Mouse (Mus musculus) telencephalon, adult 2 months (tissue): ENCODE measurements around the gene Troap.
A peak's percentile ranks its signal among the peaks of the same experiment; 100 is the strongest.
"Not testable (repeated sequence)": the region's sequence is repeated elsewhere in the genome, so short reads cannot be mapped to it uniquely, and the experiment has no call there.

Experiments used
- DNase-seq: peaks from one replicate; pipeline ENCODE4 v3.0.0-alpha.2; 2011; ENCODE audit warnings: low read depth, low spot score

The Troap gene

GRCm38 (mm10) chr15:99040920-99041856 is 33.2 kb upstream of the Troap start:
- DNase-seq, result no peak

DNA sequence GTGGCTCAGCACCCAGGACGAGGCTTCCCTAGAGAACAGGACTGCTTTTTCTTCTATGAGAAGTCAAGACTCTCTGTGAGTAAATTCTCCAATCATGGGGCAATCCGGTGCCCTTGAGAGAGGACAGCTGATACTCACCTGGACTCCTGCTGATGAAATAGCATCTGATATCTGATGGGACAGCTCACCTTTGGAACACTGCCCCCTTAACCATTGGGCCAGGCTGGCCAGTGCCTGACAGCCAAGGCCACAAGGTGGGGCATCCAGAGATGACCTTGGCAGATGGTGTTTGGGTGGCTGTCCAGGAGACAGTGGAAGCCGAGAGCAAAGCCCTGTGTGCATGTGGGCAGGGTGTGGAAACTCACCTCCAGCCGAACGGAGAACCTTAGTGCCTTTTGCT is 32.0 kb upstream of the Troap start:
- no peak for DNase-seq

DNA sequence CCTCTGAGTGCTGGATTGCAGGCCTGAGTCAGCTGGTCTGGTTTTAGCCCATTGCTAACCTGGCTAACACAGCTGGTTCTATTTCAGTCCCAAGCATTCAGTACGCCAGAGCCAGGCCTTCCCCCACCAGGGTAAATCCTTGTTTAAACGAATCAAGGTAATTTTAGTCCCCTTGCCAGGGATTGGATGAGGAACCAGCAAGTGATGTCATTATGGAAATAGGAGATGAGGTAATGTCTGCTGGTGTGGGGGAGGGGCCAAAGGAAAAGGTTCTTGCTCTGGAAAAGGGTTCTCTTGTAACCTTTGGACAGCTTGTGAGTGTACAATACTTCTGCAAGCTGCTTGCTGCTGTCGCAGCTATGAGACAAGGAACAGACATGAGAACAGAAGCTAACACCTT is 29.5 kb upstream of the Troap start:
- no peak for DNase-seq

GRCm38 (mm10) chr15:99045734-99046133 is 28.6 kb upstream of the Troap start:
- DNase-seq, result not testable (repeated sequence)

GRCm38 (mm10) chr15:99049473-99050253 is 24.7 kb upstream of the Troap start:
- peak; percentile 31 for DNase-seq

GRCm38 (mm10) chr15:99053373-99053772 is 21.0 kb upstream of the Troap start:
- DNase-seq, result no peak

- DNase-seq, result no peak
These were observed 19.3 kb upstream of the Troap start, which contains the start of gene Prph for GRCm38 (mm10) chr15:99055040-99055439. Prph (plus strand) TSS chr15:99055174.

DNA sequence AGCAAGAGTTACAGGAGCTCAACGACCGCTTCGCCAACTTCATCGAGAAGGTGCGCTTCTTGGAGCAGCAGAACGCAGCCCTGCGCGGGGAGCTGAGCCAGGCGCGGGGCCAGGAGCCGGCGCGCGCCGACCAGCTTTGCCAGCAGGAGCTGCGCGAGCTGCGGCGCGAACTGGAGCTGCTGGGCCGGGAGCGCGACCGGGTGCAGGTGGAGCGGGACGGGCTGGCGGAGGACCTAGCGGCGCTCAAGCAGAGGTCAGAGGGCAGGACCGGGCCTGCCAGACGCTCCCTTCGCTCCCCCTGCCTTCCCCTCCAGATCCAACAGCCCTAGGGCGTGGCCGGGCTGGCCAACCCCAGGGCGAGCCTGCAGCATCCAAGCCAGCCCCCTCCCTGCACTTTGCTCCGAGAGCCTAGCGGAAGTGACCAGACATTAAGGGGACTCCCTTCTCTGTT is 18.8 kb upstream of the Troap start:
- DNase-seq, result no peak

DNA sequence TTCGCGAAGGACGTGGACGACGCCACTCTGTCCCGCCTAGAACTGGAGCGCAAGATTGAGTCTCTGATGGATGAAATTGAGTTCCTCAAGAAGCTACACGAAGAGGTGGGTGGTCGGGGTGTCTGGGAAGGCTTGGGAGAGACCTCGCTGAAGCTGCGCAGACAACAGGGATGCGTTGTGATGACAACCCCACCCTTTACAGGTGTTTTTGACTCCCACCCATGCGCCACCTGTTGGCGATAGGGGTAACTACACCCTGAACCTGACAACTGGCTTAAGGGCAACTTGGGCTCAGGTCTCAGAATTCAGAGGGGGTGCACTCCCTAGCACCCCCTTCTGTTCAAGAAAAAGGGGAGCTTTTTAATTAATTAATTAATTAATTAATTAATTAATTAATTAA is 18.0 kb upstream of the Troap start:
- no peak for DNase-seq

DNA sequence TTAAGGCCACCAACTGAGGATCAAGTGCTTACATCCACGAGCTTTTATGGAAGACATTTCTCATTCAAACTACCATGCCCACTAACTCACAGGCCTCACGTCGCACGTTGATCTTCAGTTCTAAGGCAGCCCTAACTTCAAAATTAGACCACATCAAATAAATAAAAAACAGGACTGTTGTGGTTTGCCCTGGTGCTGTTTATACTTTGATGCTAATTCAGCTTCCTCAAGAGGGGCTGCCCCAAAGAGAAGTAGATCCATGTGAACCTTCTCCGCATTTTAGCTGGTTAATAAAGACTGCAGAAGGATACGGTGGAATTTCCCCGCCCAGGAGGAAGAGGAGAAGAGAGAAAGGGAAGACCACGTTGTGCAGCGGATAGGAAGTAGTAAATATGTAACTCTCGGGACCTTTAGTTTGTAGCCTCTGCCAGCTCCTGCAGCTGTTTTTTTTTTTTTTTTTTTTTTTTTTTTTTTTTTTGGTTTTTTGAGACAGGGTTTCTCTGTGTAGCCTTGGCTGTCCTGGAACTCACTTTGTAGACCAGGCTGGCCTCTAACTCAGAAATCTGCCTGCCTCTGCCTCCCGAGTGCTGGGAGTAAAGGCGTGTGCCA is 8.7 kb upstream of the Troap start:
- no peak for DNase-seq

DNA sequence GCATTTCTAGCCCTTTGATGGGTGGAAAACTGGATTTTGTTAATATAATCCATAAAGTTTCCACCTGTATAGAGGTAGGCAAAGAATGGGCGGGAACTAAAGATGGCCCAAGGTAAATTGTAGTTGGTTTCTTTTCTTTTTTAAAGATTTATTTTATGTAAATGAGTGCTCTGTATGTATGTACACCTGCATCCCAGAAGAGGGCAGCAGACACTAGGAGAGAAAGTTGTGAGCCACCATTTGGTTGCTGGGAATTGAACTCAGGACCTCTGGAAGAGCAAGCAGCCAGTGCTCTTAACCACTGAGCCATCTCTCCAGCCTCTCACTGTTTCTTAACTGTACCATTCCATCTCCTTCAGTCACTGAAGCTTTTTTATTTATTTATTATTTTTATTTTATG is 2.4 kb upstream of the Troap start:
- DNase-seq, result no peak

DNA sequence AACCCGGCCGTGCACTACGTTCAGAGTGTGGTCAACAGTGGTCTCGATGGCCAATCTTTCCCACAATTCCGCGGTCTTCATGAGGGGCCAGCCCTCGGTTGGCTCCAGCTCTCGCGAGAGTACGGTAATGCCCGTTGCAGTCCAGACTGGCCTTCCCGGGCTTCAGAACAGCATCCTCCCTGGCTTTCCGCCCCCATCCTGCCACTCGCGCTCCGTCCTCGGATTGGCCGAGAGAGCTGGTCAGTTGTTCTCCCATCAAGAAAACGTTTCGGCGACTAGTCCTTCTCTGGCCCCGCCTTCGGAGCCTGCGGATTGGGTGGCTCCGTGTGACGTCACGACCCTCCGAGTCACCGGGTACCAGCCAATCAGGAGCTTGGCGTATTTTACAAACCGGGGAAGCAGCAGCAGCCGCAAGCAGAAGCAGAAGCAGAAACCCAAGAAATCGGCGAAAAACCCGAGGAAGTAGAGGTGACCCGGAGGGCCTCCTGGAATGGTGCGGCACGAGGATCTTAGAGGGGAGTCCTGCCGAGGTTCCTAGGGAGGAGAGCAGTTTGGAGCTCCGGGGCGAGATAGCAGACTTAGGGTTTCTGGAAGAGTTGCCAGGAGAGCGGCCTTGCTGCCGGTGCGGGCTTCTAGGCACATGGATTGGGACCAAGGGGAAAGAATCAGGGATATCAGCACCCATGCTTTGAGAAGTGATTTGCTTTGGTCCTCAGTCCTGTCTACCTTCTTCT is 392 bp downstream of the Troap start:
- peak; percentile 96 for DNase-seq

DNA sequence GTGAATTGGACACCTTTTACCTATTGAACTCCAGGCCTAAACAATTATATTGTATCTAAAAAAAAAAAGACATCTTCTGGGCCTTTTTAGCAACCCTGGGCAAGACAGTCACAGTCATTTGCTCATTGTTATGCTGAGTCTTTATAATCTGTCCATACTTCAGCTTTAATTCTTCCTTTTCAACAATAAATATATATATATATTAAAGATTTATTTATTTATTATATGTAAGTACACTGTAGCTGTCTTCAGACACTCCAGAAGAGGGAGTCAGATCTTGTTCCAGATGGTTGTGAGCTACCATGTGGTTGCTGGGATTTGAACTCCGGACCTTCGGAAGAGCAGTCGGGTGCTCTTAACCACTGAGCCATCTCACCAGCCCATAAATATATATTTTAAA is 1.6 kb downstream of the Troap start:
- DNase-seq, result not testable (repeated sequence)

- DNase-seq, result no peak
These were observed 4.0 kb downstream of the Troap start for GRCm38 (mm10) chr15:99078181-99078910.

DNA sequence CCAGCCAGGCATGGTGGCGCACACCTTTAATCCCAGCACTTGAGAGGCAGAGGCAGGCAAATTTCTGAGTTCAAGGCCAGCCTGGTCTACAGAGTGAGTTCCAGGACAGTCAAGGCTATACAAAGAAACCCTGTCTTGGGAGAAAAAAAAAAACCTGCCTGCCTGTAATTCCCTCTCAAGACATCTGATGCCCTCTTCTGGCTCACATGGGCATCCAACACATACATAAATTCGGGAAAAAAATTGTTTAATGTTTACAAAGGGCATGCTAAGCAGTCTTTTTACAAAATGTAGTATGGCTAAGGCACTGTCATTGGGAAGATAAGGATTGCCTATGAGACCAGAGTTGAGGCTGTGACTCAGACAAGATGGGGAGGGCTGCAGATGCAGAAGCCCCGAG is 5.4 kb downstream of the Troap start:
- DNase-seq, result no peak

- DNase-seq, result no peak
These were observed 7.9 kb downstream of the Troap start for GRCm38 (mm10) chr15:99082322-99082721.

DNA sequence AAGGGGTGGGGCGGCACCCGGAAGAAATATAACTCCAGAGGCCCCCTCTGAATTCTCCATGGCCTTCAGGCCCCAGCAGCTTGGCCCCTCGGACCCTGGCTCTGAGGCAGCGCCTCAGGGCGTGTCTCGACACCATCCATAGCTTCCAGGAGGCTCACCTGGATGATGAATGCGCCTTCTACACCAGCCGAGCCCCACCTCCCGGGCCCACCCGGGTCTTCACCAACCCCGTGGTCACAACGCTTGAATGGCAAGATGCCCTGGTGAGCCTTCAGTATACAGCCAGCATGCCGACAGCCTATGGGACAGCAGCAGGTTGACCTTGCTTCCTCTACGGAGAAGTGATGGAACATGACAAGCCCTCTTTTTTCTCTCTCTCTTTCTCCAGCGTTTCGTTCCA is 8.5 kb downstream of the Troap start:
- DNase-seq, result no peak

GRCm38 (mm10) chr15:99083258-99083657 is 8.9 kb downstream of the Troap start:
- no peak for DNase-seq

DNA sequence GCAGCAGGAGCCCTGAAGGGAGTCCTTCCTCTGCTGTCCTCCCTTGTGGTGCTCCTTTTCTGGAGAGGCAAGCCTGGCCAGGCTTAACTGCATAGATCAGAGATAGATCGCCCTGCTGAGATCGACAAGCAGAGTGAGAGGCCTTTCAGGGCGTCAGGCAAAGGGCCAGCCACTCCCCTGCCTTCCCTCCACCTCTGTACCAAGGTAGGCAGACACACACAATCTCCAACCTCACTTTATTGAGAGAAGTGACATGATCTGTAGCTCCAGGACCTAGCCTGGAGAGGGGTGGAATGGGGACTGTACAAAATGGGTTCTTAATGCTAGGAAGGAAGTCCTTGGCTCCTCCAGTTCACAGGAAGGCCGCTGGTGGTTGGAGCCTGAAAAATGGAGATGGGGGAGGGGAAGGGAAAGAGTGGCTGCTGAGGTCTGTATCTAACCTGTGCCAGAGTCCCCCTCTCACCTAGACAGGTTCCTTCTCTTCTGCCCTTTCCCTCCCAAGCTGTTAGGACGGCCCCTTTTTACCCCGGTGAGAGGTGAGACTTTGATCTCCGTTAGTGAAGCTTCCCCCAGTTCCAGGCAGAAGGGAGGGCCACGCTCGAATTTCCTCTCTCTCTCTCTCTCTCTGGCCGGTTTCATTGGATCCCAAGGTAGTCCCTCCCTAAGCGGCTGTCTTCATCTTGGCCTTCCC is 9.6 kb downstream of the Troap start:
- DNase-seq, result no peak

DNA sequence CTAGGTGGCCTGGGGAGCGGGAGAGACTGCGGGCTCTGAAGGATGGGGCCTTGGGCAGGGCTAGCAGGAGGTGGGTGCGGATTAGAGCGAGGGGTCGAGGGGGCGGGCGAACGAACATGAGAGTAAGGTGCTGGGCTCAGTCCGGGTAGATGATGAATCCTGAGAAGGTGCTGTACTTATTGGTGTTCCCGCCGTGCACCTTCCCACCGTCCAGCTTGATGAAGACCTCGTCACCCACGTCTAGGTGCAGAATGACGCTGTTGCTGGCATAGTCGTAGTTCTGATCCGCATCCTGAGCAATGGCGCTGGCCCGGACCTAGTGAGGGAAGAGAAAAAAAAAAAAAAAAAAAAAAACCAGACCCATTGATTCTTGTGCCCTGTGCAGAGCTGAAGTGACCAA is 10.2 kb downstream of the Troap start:
- DNase-seq, result no peak
